Mouse (Mus musculus) midbrain, postnatal 0 days (tissue): Measurements from ENCODE around the gene Josd1. TPM values are rescaled to one million over a fixed set of nuclear protein-coding genes. Genes with fewer than 3 reads are reported as not detected.

Experiments
- ATAC-seq: fragments of 200-750 bp; cut with Nextera tagmentation; 2 replicates; pipeline ENCODE4 v1.8.0; 2017; ENCODE audit warnings: moderate number of reproducible peaks, mild to moderate bottlenecking, moderate TSS enrichment, moderate library complexity; ENCODE audit not compliant: low FRiP score
- DNase-seq: peaks from one replicate; pipeline ENCODE4 v3.0.0-alpha.2; 2015; ENCODE audit warnings: low spot score
- H3K27ac ChIP-seq: fragments of 300-500 bp; sonication (generic); 2 replicates; pipeline ENCODE4 v1.5.1; 2014; ENCODE audit warnings: low read depth, mild to moderate bottlenecking, low read length, mixed read lengths
- H3K27me3 ChIP-seq: fragments of 300-500 bp; sonication (generic); 2 replicates; pipeline ENCODE4 v1.6.1; 2014; ENCODE audit warnings: low read length, control low read depth, mixed read lengths; ENCODE audit not compliant: insufficient read depth
- H3K36me3 ChIP-seq: fragments of 300-500 bp; sonication (generic); 2 replicates; pipeline ENCODE4 v1.6.1; 2014; ENCODE audit warnings: low read length, control low read depth, mixed read lengths; ENCODE audit not compliant: insufficient read depth
- H3K4me1 ChIP-seq: fragments of 300-500 bp; sonication (generic); 2 replicates; pipeline ENCODE4 v1.6.1; 2014; ENCODE audit warnings: mild to moderate bottlenecking, control low read depth, antibody characterized with exemption, low read length, mixed read lengths; ENCODE audit not compliant: insufficient read depth
- H3K4me2 ChIP-seq: fragments of 300-500 bp; sonication (generic); 2 replicates; pipeline ENCODE4 v1.6.1; 2014; ENCODE audit warnings: low read depth, mild to moderate bottlenecking, low read length, mixed read lengths; ENCODE audit not compliant: poor library complexity, severe bottlenecking
- H3K4me3 ChIP-seq: fragments of 300-500 bp; sonication (generic); 2 replicates; pipeline ENCODE4 v1.5.1; 2014; ENCODE audit warnings: low read depth, mild to moderate bottlenecking, low read length, moderate library complexity
- H3K9ac ChIP-seq: fragments of 300-500 bp; sonication (generic); replicated peaks from 2 replicates; pipeline ENCODE4 v1.6.1; 2014; ENCODE audit warnings: mild to moderate bottlenecking, low read length, moderate library complexity, mixed read lengths; ENCODE audit not compliant: poor library complexity, severe bottlenecking
- H3K9me3 ChIP-seq: fragments of 300-500 bp; sonication (generic); 2 replicates; pipeline ENCODE4 v1.6.1; 2016; ENCODE audit warnings: low read length, control low read depth
- CTCF ChIP-seq: IDR thresholded peaks from 2 replicates; pipeline ENCODE4 v1.5.1; 2016; ENCODE audit warnings: antibody characterized with exemption, mild to moderate bottlenecking
- WGBS: fragments of 180-500 bp; shearing (Covaris S2); extraction: QIAGEN DNeasy Blood & Tissue Kit; methylation state at CpG from one replicate; pipeline ENCODE4 v1.1.7; 2014; 5-methylcytosine and 5-hydroxymethylcytosine counted together
- polyA plus RNA-seq: library from polyadenylated mRNA; unstranded; fragments of >200 nt; fragmentation: Nextera tagmentation; extraction: Ambion mirVana; gene quantifications from 2 replicates; pipeline ENCODE4 v1.2.1, GENCODE M21; 2015
- total RNA-seq: library from RNA; depleted of rRNA; stranded (reverse); fragments of >200 nt; gene quantifications from 2 replicates; pipeline ENCODE4 v1.2.3, GENCODE M21; 2014; rRNA removed

The Josd1 gene
- 58.7 and 59.6 TPM in 2 replicates for total RNA-seq
- 16.8 and 17.7 TPM in 2 replicates for polyA plus RNA-seq

- Histone ChIP-seq H3K9me3 (no peaks in the 10 kb centered on the region), H3K4me2 (peak within 1 kb of the TSS; percentile 74), H3K36me3 (no peaks in the 10 kb centered on the region), H3K4me3 (peak within 1 kb of the TSS; percentile 91), H3K9ac (peak within 1 kb of the TSS; percentile 85), H3K27ac (peak within 1 kb of the TSS; percentile 80), H3K4me1 (peaks cover 39% of the 10 kb centered on the region), H3K27me3 (no peaks in the 10 kb centered on the region)
- DNase-seq (peak; percentile 94), ATAC-seq (peak; percentile 57)
- no peak for TF ChIP-seq CTCF
- under 1% methylated on average over 52 of the region's 72 CpGs for WGBS
Observed at GRCm38 (mm10) chr15:79687646-79688267, at the start of gene Josd1. Gene Josd1, minus strand, starts transcription at chr15:79687919.

- Histone ChIP-seq H3K36me3 (peaks cover 64% of the 10 kb centered on the region), H3K4me2 (no peak overlapping the region), H3K9me3 (no peaks in the 10 kb centered on the region), H3K27ac (no peak overlapping the region), H3K4me3 (no peak overlapping the region), H3K4me1 (no peaks in the 10 kb centered on the region), H3K27me3 (no peaks in the 10 kb centered on the region), H3K9ac (no peak overlapping the region)
- no peak for TF ChIP-seq CTCF
- 87% methylated on average over 8 of the region's 8 CpGs for WGBS
- DNase-seq: no peak
- ATAC-seq: no peak
Observed at GRCm38 (mm10) chr15:79734311-79734710, 46.6 kb upstream of the Josd1 start.

- Histone ChIP-seq H3K9me3 (no peaks in the 10 kb centered on the region), H3K4me3 (no peak overlapping the region), H3K4me1 (no peaks in the 10 kb centered on the region), H3K4me2 (no peak overlapping the region), H3K9ac (no peak overlapping the region), H3K27ac (no peak overlapping the region), H3K27me3 (no peaks in the 10 kb centered on the region), H3K36me3 (peaks cover 65% of the 10 kb centered on the region)
- ATAC-seq: no peak
- TF ChIP-seq CTCF: no peak
- 76% methylated on average over 4 of the region's 4 CpGs for WGBS
- DNase-seq: no peak
Observed at GRCm38 (mm10) chr15:79733640-79734039, 45.9 kb upstream of the Josd1 start.

- peaks cover 65% of the 10 kb centered on the region for H3K36me3 ChIP-seq
- WGBS: 96% methylated on average over 8 of the region's 8 CpGs
Observed at GRCm38 (mm10) chr15:79733192-79733591, 45.5 kb upstream of the Josd1 start.

GRCm38 (mm10) chr15:79731554-79731953 lies 43.8 kb upstream of the Josd1 start:
- H3K4me3 ChIP-seq: no peak overlapping the region
- no peaks in the 10 kb centered on the region for H3K27me3 ChIP-seq
- ATAC-seq (no peak), DNase-seq (no peak)
- no peak overlapping the region for H3K9ac ChIP-seq
- no peaks in the 10 kb centered on the region for H3K4me1 ChIP-seq
- peaks cover 67% of the 10 kb centered on the region for H3K36me3 ChIP-seq
- H3K4me2 ChIP-seq: no peak overlapping the region
- H3K27ac ChIP-seq: no peak overlapping the region
- H3K9me3 ChIP-seq: no peaks in the 10 kb centered on the region
- no peak for TF ChIP-seq CTCF
- WGBS: 87% methylated on average over 7 of the region's 7 CpGs

More at GRCm38 (mm10) chr15:79733192-79733591, 45.5 kb upstream of the Josd1 start:
- DNase-seq (no peak), ATAC-seq (no peak)
- no peak overlapping the region for H3K9ac ChIP-seq
- no peak overlapping the region for H3K4me3 ChIP-seq
- TF ChIP-seq CTCF: no peak
- no peak overlapping the region for H3K4me2 ChIP-seq
- no peak overlapping the region for H3K27ac ChIP-seq
- H3K4me1 ChIP-seq: no peaks in the 10 kb centered on the region
- no peaks in the 10 kb centered on the region for H3K27me3 ChIP-seq
- H3K9me3 ChIP-seq: no peaks in the 10 kb centered on the region

- H3K4me1 ChIP-seq: no peaks in the 10 kb centered on the region
- no peak overlapping the region for H3K9ac ChIP-seq
- no peak overlapping the region for H3K27ac ChIP-seq
- DNase-seq (no peak), ATAC-seq (no peak)
- 87% methylated on average over 10 of the region's 10 CpGs for WGBS
- H3K9me3 ChIP-seq: no peaks in the 10 kb centered on the region
- no peak overlapping the region for H3K4me2 ChIP-seq
- no peak for TF ChIP-seq CTCF
- peaks cover 72% of the 10 kb centered on the region for H3K36me3 ChIP-seq
- no peaks in the 10 kb centered on the region for H3K27me3 ChIP-seq
- no peak overlapping the region for H3K4me3 ChIP-seq
Observed at GRCm38 (mm10) chr15:79728731-79729388, 41.1 kb upstream of the Josd1 start.
